Mouse (Mus musculus) heart, adult 18-20 months (tissue): ENCODE measurements around the gene Diaph3. TPM values are rescaled to one million over a fixed set of nuclear protein-coding genes. Genes with fewer than 3 reads are reported as not detected.

ENCODE experiments used
- DNase-seq, 2 experiments: peaks; one replicate each; pipeline ENCODE4 v3.0.0; 2021 to 2022; ENCODE audit warnings: mixed read lengths in 1 of 2
- microRNA-seq, 2 experiments: library from miRNA; unstranded; fragments of <30 nt; microRNA quantifications; one replicate each; pipeline ENCODE4 v1.2.0; 2022
- total RNA-seq, 2 experiments: library from RNA; stranded (reverse); gene quantifications; 2 replicates each; pipeline ENCODE4 v1.2.3; 2021

Gene Diaph3
- total RNA-seq, 2 experiments from 2014 or later: 0.60 to 1.5 TPM

DNA sequence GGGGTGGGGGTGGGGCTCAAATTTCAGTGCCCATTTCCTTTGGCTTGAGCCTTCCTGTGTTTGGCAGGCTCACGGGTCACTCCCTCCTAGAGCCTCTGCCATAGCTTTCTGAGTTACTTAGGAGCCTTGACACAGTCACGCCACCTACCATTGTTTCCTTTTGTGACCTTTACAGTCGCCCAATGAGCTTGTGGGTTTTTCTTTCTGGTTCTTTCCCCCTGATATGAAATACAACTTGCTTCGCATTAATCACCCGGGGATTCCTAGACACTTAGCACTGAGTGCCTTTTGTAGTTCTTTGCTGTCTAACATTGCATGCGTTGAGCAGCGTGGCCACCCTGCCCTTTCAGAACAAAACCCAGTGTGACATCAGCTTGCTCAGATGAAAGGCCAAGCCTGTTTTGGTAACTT, 498.2 kb downstream of the Diaph3 start:
- DNase-seq: no peak

DNA sequence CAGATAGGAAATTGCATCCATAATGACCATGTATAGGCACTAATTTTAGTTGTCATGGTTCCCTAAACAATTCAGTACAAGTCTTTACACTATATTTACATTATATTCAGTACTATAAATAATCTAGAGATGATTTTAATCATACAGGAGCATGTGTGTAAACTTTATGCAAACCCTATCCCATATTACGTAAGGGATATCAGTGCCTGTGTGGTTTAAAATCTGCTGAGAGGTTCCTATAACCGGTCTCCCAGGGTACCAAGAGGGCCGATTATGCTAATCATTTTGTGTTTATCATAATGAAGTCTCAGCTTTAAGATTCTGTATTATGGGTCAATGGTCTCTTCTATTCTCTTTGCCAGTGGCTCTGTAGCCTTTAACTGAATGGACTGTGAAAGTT, 499.2 kb downstream of the Diaph3 start:
- no peak for DNase-seq

DNA sequence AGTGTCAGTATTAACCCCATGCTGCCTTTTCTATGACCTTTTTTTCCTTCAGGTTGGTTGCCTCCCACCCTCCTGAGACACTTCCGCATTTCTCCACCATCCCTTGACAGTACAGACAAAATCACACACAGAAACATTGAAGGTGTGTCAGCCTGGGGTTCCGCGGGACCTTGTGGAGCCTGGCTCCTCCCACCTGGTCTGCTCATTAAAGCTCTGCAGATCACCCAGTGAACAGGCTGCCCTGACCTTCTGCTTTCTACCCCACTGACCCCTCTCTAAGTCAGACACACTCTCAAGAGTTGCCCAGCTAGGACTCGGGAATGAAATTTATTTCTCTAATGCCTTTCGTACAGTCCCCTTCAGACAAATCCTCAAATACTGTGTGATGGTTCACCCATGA, 500.9 kb downstream of the Diaph3 start:
- DNase-seq: no peak

DNA sequence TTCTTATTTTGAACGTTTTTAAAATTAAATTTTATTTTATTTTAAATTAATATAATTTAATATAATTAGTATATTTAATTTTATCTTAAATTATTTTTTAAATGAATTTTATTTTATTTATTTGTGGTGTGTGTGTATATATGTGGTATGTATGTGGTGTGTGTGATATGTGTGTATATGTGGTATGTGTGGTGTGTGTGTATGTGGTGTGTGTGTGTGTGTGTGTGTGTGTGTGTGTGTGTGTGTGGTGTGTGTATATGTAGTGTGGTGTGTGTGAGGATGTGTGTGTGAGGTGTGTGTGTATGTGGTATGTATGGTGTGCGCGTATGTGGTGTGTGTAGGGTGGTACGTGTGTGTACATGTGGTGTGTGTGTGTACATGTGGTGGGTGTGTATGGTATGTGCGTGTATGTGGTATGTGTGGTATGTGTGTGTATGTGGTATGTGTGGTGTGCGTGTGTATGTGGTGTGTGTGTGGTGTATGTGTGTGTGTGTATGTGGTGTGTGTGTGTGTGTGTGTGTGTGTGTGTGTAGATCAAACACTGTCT, 505.4 kb downstream of the Diaph3 start:
- DNase-seq: no peak

DNA sequence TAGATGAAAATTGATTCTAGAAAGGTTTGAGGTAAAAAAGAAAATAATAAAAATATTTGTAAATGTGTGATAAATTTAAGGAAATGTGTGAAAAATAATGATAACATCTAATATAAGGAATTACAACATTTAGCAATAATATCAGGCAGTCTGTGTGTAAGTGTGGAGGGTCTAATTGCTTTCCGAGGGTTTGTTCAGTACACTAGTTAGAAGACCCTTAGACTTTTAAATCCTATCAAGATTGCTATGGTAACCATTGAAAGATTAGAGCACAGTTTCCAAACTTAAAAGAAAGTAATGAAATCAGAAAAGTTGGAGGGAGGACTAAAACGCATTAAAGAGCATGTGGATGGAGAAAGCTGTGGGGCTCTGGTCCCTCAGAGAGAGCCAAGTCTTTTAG, 506.0 kb downstream of the Diaph3 start:
- DNase-seq: no peak

DNA sequence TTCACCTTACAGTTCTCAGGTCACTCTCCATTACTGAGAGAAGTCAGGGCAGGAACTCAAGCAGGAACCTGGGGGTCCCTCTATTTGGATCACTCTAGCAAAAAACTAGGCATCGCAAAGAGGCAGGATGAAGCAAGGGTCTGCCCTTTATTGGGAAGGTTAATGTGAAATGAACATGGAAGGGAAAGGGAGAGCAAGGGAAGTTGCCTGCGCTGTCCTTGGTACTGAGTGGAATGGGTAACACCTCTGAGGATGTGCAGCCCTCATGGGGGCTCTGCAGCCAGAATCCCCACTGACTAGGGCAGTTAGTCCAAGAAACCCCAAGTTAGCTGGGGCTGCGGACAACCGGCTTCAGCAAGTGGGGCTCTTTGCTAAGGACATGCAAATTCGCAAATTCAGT, 507.2 kb downstream of the Diaph3 start:
- DNase-seq: no peak

DNA sequence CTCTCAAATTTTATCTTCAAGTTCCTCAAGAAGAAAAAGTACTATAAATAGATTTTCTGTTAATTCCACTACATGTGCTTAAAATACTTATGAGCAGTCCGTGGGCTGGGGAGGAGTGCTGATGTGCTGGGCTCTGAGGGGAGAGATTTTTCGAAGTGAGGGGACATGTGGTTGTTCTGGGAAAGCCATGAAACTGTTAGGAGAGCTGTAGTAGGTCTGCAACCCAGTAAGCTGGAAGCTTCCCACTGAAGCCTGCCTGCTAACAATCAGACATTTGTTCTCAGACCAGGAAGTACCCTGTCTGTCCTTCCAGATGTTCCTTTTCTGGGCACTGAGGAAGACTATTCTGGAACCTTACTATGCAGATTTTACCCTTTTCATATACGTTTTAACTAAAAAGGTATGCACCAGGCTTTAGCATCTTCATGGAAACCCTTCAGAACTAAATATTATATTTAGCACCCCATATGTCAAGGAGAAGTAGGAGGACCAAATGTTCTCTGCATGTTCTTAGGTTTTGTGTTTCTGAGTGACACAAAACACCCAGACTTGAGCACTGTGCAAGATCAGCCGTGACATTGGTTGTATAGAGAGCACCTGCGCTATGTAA, 516.1 kb downstream of the Diaph3 start:
- no peak for DNase-seq

DNA sequence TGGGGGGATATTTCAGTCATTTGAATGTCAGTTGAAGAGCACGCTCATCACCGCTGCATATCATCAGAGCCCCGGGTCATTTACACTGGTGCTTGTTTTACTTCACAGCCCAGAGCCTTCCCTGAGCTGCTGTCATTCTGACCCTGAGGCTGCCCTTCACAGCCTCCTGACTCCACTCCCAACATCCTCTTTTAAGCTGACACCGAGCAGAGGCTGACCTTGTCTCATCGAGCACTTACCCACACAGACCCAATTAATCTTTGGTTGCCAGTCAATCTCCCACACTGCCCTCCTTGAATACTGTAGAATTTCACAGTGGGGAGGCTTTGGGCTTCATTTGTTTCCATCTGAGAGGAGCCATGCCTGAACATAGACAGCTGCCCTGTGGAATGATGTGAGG, 521.4 kb downstream of the Diaph3 start:
- no peak for DNase-seq

Small RNA genes lying within 50 kb of the gene (microRNA-seq; reads per million reads assigned to microRNA genes)
- 0 reads per million in 2 experiments for gene Gm23438
